Mouse (Mus musculus) layer of hippocampus, adult 8-10 months (tissue): ENCODE results near the gene Tmem240. TPM values are rescaled to one million over a fixed set of nuclear protein-coding genes. Genes with fewer than 3 reads are reported as not detected.
"Not testable (repeated sequence)": the region's sequence is repeated elsewhere in the genome, so short reads cannot be mapped to it uniquely, and the experiment has no call there.

Source experiments
- DNase-seq, 2 experiments: peaks; one replicate each; pipeline ENCODE4 v3.0.0; 2022; ENCODE audit warnings: low spot score in 2 of 2
- total RNA-seq, 4 experiments: library from RNA; stranded (reverse); gene quantifications; 2 replicates each; pipeline ENCODE4 v1.2.4; 2022

Gene Tmem240
- total RNA-seq, 4 experiments from 2014 or later, result 32.7 to 35.8 (median 34.4) TPM

DNA sequence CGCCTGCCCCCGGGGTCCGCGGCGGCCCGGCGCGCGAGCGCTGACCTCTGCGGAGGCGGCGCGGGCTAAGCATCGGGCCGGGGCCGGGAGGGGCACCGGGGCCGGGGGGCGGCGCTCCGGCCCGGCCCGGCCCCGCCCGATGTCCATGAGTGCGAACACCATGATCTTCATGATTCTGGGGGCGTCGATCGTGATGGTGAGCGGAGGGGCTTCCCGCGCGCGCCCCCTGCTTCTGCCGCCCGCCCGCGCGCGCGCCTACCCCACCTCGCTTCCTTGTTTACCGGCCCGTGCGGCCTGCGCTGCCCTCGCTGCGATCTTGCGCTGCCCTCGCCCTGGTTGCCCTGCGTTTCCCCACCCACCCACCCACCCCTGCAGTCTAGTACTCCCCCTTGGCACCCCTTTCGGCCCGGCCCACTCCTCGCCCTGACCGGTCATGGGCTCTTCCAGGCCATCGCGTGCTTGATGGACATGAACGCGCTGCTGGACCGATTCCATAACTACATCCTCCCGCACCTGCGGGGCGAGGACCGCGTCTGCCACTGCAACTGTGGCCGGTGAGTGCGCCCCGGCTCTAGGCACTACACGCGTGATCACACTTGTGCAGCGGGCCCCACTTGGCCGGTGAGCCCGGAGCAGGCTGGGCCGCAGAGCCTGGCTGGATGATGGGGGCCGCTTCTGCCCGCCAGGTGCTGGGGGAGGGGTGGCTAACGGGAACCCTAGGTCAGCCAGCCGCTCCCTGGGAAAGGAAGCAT lies 527 bp downstream of the Tmem240 start:
- DNase-seq, result peak in 1 of 2 experiments; percentile 43

DNA sequence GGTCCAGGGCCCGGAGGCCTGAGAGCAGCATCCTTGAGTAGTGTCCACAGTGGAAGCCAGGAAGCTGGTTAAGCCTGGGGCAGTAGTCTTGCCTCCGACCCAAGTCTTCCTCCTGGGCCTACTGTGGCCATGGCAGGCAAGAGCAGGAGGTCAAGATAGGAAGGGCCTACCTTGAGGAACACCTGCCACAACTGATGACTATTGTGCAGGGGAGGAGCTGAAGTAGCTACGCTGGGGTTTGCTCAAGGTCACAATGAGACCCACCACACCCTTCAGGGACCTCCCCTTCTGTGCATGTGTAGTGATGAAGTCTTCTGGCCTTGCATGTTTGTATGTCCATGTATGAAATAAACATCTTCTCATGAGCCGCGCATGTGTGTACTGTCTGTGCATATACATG lies 1.2 kb downstream of the Tmem240 start:
- no peak for DNase-seq

DNA sequence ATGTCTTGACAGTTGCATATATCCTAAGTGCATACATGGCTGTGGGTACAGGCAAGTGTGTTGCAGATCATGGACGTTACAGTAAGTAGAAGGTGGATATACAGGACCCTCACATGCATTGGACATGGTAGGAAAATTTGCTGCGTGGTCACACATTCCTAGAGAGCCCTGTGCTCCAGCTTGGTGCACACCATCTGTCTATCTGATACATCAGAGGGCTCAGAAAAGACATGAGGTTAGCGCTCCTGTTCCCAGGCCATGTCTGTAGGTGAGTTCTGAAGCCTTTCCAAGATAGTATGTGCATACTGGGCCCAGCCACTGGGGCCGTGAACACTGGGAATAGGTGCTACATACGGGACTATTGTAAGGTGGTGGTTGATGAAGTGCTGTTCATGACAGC lies 1.8 kb downstream of the Tmem240 start:
- DNase-seq, result no peak

DNA sequence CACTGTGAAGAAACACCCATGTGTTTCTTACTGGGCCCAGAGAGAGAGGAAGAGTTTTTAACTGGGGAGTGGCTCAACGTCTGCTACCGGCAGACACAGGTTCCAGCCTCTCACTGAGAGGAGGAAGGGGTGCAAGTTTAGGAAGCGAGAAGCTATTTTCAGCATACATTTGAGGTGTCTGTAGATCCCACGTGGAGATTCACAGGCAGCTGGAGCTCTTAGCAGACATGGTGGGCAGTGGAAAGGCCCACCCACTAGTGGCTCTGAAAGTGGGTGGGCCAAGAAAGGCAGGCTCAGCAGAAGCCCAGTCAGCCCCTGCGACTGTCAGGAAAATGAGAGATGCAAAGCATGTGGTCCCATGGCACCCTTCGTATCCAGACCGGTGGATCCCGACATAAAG lies 3.7 kb downstream of the Tmem240 start:
- DNase-seq, result no peak

DNA sequence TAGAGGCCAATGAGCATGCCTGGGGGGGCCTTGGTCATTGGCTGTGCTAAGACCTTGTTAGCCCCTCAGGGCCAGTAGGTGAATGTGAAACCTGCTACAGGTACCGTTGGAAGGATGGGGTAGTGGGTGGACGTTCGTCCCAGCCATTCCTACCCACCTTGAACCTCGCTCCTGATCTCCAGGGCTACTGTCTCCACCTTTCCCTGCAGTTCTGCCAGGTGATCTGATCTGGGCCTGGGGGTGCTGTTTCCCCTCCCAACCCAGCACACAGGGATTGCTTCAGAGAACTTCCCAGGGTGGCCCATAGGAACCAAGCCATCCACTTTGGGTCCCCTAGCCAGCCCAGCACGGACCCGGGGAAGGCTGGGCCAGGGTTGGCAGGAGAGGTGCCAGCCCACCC lies 4.6 kb downstream of the Tmem240 start:
- no peak for DNase-seq

DNA sequence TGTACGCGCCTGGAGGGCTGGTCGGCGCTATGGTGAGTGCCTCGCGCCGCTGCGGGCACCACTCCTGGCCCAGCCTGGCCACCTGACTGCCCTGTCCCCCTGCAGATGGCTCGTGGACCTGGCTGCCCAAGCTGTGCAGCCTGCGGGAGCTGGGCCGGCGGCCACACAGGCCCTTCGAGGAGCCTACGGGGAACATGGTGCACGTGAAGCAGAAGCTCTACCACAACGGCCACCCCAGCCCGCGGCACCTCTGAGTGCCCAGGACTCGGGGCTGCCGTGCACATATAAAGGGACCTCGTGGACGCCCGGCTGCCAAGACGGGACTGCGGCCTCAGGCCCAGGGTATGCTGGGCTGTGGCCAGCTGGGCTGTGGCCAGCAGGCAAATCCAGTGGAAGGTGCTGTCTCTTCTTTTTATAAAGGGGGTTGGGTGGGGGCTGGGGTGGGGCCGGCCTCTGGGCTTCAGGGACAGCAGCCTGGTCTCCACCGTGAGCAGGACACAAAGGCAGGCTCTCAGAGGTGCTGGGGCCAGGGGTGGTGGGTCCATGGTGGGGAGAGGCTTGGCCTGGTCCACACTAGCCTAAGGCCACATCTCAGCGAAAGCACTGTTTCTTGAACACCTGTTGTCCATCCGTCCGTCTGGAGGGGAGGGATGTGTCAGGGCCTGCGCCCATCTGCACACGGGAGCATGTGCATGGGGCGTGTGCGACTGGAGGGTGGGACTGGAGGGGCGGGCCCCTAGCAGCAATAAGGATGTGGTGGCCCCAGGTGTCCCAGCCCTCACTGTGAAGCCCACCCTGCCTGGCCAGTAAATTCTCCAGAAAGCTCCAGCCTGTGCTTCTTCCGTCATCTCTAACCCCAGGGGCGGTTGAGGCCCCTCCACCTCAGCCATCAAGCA lies 5.4 kb downstream of the Tmem240 start:
- DNase-seq, result no peak

DNA sequence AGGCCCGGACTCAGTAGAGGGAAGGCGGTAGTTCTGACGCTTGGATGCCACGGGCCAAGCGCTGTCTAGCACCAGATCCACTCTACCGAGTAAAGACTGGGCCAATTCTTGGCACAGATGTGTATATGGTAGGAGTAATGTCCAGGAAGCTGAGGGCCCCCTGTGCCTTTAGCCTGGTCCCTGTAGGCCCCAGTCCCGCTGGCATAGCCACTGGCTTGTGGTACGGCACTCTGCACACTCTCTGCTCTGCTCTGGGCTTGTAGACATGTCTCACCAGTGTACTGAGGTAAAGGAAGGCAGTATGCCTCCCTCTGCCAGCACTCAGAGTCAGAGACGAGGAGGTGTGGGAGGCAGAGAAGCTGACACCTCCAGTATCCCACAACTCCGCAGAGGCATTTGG lies 6.1 kb downstream of the Tmem240 start:
- not testable (repeated sequence) for DNase-seq

DNA sequence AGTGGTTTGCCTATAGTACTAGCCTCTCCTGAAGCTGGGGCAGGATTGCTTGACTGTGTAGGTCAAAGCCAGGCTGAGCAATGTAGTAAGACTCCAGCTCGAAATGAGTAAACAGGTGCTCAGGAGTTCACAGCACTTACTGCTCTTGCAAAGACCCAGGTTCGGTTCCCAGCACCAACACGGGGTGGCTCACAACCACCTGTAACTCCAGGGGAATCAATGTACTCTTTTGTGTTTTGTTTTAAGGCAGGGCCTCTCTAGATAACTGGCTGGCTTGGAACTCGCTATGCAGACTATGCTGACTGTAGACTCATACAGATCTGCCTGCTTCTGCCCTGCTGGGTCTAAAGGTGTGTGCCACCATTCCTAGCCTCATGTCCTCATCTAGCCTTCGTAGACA lies 8.1 kb downstream of the Tmem240 start:
- no peak for DNase-seq

DNA sequence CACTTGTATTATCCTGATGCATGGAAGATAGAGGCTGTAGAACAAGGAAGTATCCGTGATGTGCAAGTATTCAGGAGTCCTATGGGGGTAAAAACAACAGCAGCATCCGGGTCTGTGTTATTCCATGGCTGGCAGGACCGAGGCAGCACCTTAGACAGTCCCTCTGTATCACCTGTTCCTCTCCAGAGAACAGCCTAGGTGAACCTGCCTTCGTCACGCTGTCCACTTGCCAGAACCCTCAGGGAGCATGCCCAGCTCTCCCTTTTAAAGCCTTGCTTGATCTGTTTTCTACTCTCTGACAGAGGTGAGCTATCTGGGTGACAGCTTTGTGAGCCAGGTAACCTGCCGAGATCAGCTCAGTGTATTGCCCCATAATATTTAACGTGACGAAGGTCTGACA lies 9.9 kb downstream of the Tmem240 start:
- DNase-seq, result no peak

DNA sequence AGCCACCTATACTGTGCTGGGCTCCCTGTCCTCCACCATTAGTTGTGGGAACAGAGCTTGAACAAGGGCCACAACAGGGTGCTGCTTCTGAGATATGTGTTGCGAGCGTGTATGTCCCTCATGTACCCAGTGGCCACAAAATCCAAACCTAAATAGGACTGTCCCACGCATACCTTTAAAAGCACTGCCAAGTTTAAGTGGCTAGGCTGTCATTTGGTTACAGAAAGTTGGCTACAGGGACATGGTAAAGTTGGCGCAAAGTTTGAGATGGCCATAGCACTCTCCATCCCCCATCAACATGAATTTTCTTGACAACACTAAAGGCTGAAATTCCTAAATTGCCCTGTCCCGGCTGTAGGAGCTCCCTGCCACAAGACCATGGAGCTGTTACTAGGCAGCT lies 10.5 kb downstream of the Tmem240 start:
- DNase-seq, result no peak

DNA sequence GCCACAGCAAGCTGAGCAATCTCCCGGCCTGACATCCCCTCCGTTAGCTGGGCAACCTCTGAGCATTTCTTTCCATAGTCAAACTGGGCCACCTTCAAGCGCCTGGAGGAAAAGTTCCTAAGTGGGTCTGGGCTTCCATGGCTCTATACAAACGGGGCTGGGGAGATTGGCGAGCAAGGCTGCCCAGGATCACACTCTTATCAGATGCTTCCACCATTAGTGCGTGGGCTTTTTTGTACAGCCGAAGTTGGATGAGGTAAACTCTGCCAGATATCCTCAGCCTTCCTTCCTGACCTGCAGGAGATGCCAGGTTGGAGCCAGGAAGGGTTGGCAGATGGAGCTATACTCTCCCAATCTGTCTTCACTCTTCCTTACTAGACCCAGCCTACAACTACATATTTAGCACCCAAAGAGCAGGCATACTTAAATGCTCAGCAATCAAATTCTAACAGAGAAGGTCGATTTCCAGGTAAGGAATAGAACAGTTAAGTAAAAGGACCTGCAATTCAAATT lies 11.5 kb downstream of the Tmem240 start:
- DNase-seq, result no peak

DNA sequence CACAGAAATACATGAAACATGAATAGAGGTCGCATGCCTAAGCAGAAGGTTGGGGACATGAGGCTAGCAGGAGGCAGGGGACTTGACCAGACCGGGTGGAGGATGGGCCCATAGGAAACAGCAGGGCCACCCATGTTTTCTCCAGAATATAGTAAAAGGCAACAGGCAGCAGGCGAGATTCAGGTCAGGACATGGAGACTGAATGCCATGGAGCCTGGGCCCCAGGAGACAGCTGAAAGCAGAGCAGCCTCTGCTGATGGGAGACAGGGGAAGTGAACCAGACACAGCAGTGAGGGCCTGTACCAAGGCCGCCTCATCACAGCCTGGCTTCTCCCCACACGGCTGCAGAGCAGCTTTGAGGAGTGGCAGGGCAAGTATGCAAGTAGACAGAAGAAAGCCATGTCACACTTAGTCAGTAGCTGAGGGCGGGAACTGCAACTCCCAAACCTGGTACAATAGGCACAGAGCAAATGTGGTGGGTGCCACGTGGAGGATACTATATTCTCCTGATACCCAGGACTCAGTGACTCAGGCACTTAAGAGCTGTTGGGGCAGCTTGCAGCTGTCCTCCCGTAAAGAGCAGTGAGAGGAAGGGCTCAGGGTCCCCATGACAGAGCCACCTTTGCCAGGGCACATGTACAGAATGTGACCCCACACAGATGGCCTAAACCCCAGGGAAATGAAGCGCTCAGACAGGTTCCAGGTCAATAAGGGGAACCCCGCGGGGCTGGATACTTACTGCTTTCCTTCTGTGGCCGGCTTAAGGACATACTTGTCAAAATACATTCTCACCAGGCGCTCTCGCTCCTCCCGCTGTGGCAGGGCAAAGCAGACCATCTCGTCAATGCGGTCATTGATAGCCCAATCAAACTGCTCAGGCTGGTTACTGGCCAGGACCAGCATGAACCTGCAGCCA lies 12.2 kb downstream of the Tmem240 start:
- DNase-seq, result no peak

DNA sequence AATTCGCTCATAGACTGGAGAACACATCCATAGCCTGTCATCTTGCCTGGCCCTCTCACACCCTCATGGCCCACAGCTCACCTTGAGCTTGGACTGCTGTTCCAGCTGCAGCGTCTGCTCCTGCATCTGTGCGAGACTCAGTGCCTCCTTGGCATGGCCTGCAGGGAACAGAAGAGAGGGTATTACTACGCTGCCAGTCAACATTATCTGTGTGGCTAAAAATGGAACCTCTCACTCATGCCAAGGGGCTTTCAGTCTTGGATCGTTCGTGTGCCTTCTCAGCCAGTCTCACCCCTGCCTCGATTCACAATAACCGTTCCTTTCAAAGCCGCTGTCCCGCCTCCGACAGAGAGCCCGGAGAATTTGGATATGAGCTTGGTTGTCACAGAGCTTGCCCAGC lies 22.4 kb downstream of the Tmem240 start:
- DNase-seq, result no peak

DNA sequence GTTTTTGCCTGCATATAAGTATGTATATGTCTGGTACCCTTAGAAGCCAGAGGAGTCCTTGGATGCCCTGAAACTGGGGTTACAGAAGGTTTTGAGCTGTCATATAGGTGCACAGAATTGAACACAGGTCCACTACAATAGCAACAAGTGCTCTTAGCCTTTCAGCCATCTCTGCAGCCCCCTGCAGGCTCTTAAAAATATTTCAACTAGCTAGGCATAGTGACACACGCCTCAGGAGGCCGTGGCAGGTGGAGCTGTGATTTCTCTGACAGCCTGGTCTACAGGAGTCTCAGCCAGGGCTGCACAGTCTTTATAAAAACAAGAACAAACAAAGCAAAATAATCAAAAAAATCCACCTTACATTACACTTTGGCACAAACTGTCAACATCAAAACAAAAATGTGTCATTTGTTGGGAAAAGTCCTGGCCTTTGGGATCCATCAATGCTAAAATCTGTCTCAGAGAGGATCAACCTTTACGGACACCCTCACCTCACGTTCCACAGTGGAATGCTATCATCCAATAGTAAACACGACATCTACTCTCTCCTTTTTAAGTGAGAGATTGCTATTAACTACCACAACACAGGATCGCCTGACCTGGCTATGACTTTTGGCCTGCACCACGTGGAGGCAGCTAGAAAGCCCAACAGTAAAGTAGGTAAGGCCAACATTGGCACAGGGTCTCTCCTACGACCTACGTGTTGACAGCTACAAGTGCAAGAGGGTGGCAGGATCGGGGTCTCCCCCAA lies 25.4 kb downstream of the Tmem240 start:
- no peak for DNase-seq

DNA sequence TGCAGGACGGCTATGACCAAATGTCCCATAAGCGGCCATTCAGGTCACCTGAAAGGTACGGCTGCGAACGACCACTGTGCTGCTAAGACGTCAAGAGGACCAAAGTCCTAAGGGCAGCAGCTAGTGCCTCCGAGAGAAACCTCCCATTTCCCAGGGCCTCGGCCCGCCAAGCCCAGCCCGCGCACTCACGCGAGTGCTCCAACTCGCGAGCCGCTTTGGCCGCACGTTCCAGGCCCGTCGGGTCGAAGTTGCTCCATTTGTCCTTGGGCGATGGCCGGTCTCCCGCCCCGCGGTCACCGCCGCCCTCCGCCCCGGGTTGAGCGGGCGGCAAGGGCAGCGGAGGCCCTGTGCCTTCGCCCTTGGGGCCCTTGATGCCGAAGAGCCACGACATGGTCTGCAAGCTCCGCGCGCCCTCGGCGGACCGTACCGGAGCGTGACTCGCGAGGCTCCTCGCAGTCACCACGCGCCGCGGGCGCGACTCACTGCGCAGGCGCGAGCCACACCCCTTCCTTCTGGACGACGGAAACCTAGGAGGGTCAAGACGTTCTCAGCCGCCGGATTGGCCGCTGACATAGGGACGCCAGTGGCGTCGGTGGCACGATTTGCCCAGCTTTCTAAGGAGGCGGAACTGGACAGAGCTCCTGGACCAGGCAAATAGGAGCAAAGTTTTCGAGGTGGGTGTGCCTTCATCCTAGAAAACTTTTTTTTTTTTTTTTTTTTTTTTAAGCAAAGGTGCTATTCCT lies 26.2 kb downstream of the Tmem240 start, which contains the start of gene Atad3a:
Gene Atad3a, minus strand, starts transcription at position 481 of the 743 bp plus-strand sequence.
- peak; percentile 94 to 97 for DNase-seq

DNA sequence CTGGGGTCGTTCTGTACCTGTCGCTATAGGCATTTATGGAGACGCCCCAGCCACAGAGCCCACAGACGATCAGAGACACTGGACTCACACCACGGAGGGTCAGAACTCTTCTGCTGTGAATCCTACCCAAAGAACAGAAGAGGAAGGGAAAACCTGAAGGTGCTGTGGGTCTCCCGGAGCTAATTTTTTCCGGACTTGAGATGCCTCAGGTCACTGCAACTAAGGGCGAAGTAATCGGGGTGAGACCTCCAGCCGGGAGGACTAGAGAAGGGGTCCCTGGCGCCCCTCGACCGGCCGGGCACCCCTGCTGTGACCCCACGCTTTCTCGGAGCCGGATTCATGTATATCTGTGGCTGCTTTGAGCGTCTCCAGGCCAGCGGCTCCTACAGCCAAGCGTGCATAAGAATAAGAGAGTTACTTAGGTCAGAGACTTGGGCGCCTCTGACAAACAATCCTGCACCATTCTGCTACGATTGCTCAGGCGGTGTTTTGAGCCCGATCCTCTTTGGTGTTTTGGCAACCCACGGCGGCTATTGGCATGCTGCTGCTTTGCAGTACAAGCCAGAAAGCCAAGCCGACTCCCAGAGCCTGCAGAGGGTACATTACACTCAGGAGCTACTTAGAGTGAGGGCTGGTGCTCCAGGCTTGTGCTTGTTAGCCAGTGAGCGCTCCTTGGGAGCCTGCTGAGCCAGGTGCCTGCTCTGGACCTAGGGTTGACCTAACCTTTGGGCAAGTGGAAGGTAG lies 26.9 kb downstream of the Tmem240 start:
- DNase-seq, result no peak

DNA sequence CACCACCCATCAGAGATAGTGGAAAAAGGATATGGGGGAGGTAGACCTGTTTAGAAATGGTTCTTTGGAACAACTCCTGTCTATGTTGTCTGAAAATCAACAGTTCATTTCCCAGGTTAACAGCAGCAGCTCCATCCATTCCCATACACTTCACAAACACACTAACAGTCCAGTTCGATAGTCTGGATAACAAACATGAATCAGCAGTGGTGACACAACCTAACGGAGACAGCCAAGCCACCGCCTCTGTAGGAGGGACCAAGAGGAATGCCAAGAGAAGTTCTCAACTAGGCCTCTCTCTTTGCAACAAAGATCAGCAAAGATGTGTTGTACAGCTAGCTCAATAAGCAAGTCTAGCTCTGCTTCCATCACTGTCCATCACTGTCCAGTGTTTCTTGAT lies 27.8 kb downstream of the Tmem240 start:
- no peak for DNase-seq

DNA sequence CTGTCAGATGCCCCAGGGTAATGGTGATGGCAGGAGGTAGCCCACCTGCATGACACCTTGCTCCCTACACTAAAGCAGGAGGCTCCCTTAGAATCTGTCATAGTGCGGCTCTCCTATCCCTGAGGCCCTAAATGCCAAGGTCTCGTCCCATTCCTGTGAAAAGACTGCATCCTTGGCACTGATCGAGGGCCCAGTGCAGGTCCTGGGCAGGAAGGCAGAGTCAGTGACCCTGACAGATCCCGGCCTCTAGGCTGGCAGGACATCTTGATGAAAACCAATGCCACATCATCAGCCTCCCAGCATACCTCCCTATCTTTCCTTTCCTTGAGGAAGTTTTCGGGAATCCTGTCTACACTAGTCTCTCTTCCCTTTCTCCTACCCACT lies 34.9 kb downstream of the Tmem240 start:
- DNase-seq, result no peak

DNA sequence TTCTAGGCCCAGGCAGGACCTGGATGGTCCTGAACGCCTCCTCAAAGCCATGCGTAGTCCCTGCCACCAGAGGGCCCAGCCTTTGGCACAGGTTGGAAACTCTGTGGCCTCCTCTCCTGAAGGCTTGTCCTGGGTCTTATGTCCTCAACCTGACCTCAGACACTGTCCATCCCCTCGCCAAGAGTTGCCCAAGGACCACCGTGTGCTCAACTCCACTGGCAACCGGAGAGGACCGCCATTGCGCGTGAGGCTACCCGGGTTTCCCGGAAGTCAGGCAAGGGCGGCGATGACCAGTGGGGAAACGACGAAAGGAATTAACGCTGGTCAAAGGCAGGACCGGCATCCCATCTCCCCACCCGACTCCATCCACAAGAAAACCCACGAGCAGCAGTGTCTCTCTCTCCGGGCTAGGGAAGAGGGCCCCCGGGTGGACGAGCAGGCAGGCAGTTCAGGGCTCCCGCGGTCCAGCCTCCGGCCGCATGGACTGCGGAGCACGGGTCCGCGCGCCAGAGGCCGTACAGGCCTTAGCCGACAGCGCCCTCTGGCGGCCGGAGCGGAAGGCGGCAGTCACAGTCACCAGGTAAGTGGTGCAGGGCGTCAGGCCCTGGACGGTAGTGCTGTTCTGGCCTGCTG lies 35.4 kb downstream of the Tmem240 start:
- DNase-seq, result peak; percentile 74 to 90
